Mouse (Mus musculus) ES-E14 (cell line): ENCODE measurements around the gene Pmm2. TPM values are rescaled to one million over a fixed set of nuclear protein-coding genes. Genes with fewer than 3 reads are reported as not detected.
A peak's percentile ranks its signal among the peaks of the same experiment; 100 is the strongest.

Source experiments
- DNase-seq: peaks from one replicate; pipeline ENCODE4 v3.0.0-alpha.2; 2013; ENCODE audit warnings: low read depth, low spot score
- H3K27ac ChIP-seq: 2 replicates; pipeline ENCODE4 v1.5.1; 2012; ENCODE audit warnings: low read depth, mild to moderate bottlenecking, low read length, moderate library complexity, mixed read lengths; ENCODE audit not compliant: poor library complexity, insufficient read depth, severe bottlenecking
- H3K36me3 ChIP-seq: 2 replicates; pipeline ENCODE4 v1.6.1; 2012; ENCODE audit warnings: mild to moderate bottlenecking, low read length, moderate library complexity, mixed read lengths; ENCODE audit not compliant: control insufficient read depth, poor library complexity, insufficient read depth, severe bottlenecking
- H3K4me1 ChIP-seq, 2 experiments: fragments of 150-350 bp in 1 of 2; sonication (generic) in 1 of 2; 2 replicates each; pipeline ENCODE4 v1.6.1; 2012; ENCODE audit warnings: low read length in 2 of 2, mild to moderate bottlenecking in 1 of 2, mixed read lengths in 1 of 2; ENCODE audit not compliant: control insufficient read depth in 2 of 2, insufficient read depth in 2 of 2, poor library complexity in 1 of 2
- H3K4me3 ChIP-seq, 2 experiments: fragments of 150-350 bp in 1 of 2; sonication (generic) in 1 of 2; 2 replicates each; pipeline ENCODE4 v1.5.1; 2012; ENCODE audit warnings: low read length in 2 of 2, low read depth in 1 of 2, mild to moderate bottlenecking in 1 of 2, mixed read lengths in 1 of 2; ENCODE audit not compliant: insufficient read depth in 1 of 2, poor library complexity in 1 of 2, severe bottlenecking in 1 of 2
- H3K9ac ChIP-seq: 2 replicates; pipeline ENCODE4 v1.6.1; 2012; ENCODE audit warnings: low read depth, mild to moderate bottlenecking, low read length, mixed read lengths; ENCODE audit not compliant: poor library complexity, insufficient read depth, severe bottlenecking
- H3K9me3 ChIP-seq: fragments of 150-350 bp; sonication (generic); 2 replicates; pipeline ENCODE4 v1.6.1; 2012; ENCODE audit warnings: low read depth, mild to moderate bottlenecking, low read length; ENCODE audit not compliant: control insufficient read depth, insufficient read depth
- CHD2 ChIP-seq: IDR thresholded peaks from 2 replicates; pipeline ENCODE4 v1.6.1; 2014; ENCODE audit warnings: mild to moderate bottlenecking, low read depth, low read length, inconsistent platforms
- HCFC1 ChIP-seq: IDR thresholded peaks from 2 replicates; pipeline ENCODE4 v1.6.1; 2012; ENCODE audit warnings: low read length, inconsistent platforms, borderline replicate concordance; ENCODE audit not compliant: insufficient read depth
- MAFK ChIP-seq: IDR thresholded peaks from 2 replicates; pipeline ENCODE4 v1.6.1; 2014; ENCODE audit warnings: mild to moderate bottlenecking, low read depth, low read length, inconsistent platforms; ENCODE audit not compliant: insufficient read depth
- ZC3H11A ChIP-seq: IDR thresholded peaks from 2 replicates; pipeline ENCODE4 v1.6.1; 2012; ENCODE audit warnings: low read depth, mild to moderate bottlenecking, inconsistent platforms, low read length, borderline replicate concordance
- ZNF384 ChIP-seq: IDR thresholded peaks from 2 replicates; pipeline ENCODE4 v1.6.1; 2012; ENCODE audit warnings: low read depth, low read length, inconsistent platforms
- in situ Hi-C, 2 experiments: fragments of 600-800 bp; cut with MboI; formaldehyde crosslinking; loops; one replicate each; pipeline ENCODE4 v1.15.1; 2025; ENCODE audit warnings: low sequenced_read_pairs in 2 of 2, inconsistent platforms in 1 of 2; ENCODE audit not compliant: unreplicated experiment in 2 of 2
- total RNA-seq: library from RNA; depleted of rRNA; stranded (reverse); fragments of 300-350 nt; gene quantifications from 2 replicates; pipeline ENCODE4 v1.2.3, GENCODE M21; 2012

Gene Pmm2
- total RNA-seq, 1 experiment, result 34.8 TPM

DNA sequence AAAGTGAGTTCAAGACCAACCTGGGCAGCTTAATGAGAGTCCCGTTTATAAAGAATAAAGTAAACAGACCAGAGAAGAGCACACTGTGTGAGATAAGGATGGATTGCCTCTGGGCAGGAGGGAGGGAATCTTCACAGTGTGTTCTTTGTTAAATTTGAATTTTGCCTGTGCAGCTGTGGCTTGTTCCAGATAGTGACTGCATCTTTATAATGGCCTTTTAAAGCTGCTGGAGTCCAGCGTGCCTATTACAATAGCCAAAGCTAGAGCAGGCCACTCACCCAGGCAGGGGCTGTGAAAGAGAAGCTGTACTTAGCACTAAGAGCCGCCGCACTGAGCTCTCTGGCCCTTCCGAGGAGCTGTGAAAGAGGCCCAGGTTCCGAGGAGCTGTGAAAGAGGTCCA lies 8.1 kb downstream of the Pmm2 start:
- Histone ChIP-seq H3K4me1 (no peaks in the 10 kb centered on the region), H3K36me3 (peaks cover 40% of the 10 kb centered on the region), H3K4me3 (no peak overlapping the region), H3K27ac (no peak overlapping the region), H3K9me3 (no peaks in the 10 kb centered on the region), H3K9ac (no peak overlapping the region)
- TF ChIP-seq HCFC1 (no peak), ZC3H11A (no peak), ZNF384 (no peak), CHD2 (no peak), MAFK (no peak)
- DNase-seq, result no peak
- in situ Hi-C loops, result no loop called here

DNA sequence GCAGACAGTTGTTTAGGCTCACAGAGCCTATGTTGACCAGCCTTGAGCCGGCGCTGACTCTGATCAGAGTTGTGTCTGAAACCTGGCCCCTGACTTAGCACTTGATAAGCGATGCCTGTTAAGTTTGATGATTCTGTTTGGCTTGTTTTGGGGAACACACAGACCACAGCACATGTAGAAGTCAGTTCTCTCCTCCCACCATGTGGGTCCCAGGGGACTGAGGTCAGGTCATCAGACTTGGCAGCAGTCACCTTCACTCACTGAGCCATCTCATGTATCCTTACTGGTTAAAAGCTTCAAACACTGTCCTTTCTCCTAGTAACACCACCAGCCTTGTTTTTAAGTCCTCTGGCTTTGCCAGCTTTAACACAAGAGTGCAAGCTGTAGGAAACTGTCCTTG lies 12.5 kb downstream of the Pmm2 start:
- Histone ChIP-seq H3K4me1 (peaks cover 1 to 4% of the 10 kb centered on the region in 2 experiments; a peak in 2 of 4 replicates), H3K9me3 (no peaks in the 10 kb centered on the region), H3K9ac (no peak overlapping the region), H3K36me3 (peaks cover 46% of the 10 kb centered on the region), H3K27ac (no peak overlapping the region), H3K4me3 (no peak overlapping the region)
- in situ Hi-C loops, result no loop called here
- no peak for TF ChIP-seq HCFC1
- no peak for TF ChIP-seq MAFK
- no peak for TF ChIP-seq ZNF384
- TF ChIP-seq CHD2, result no peak
- TF ChIP-seq ZC3H11A, result no peak
- no peak for DNase-seq

DNA sequence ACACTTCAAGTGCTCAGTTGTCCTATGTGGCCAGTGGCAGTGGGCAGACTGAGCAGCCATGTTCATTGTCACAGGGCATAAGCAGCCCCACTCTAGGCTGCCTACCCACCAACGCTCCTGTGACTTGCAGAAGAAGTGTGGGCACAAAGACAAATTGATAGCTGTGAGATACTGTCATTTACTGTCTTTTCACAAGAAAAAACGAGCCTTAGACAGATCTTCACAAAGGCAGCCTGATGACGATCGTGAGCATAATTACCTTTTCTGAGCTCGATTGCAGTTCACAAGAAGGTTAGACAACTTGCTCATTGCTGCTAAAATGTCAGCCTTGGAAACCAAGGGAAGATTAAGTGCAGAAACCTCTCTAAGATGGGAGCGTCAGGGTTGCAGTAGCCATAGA lies 17.6 kb downstream of the Pmm2 start:
- Histone ChIP-seq H3K4me3 (no peak overlapping the region), H3K9ac (no peak overlapping the region), H3K27ac (no peak overlapping the region), H3K36me3 (peaks cover 28% of the 10 kb centered on the region), H3K4me1 (peaks cover 5 to 24% of the 10 kb centered on the region in 2 experiments; a peak in 3 of 4 replicates), H3K9me3 (no peaks in the 10 kb centered on the region)
- TF ChIP-seq ZNF384, result no peak
- TF ChIP-seq CHD2, result no peak
- no peak for TF ChIP-seq ZC3H11A
- TF ChIP-seq HCFC1, result no peak
- no peak for TF ChIP-seq MAFK
- in situ Hi-C loops, result no loop called here
- DNase-seq, result no peak

GRCm38 (mm10) chr16:8655599-8655998 lies 18.1 kb downstream of the Pmm2 start:
- no peak overlapping the region for H3K4me3 ChIP-seq
- no peaks in the 10 kb centered on the region for H3K9me3 ChIP-seq
- TF ChIP-seq MAFK (no peak), ZC3H11A (no peak), HCFC1 (no peak), CHD2 (no peak), ZNF384 (no peak)
- H3K4me1 ChIP-seq, result peaks cover 5 to 27% of the 10 kb centered on the region in 2 experiments; a peak in 3 of 4 replicates
- no peak overlapping the region for H3K27ac ChIP-seq
- in situ Hi-C loops, result no loop called here
- no peak overlapping the region for H3K9ac ChIP-seq
- H3K36me3 ChIP-seq, result peaks cover 31% of the 10 kb centered on the region
- no peak for DNase-seq

DNA sequence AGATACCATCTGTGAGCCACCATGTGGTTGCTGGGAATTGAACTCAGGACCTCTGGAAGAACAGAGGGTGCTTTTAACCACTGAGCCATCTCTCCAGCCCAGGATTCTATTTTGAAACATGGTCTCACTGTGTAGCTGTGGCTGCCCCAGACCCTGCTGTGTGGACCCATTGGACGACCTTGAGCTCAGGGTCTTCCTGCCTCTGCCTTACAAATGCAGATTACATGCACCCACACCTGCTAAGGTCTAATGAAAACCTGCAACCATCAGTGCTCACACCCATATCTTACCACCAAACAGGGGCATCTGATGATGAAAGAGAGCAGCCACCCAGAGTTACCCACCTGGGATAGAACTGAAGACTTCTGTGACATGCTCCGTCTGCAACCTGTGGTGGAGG lies 18.8 kb downstream of the Pmm2 start:
- Histone ChIP-seq H3K9me3 (no peaks in the 10 kb centered on the region), H3K4me1 (peaks cover 5 to 31% of the 10 kb centered on the region in 2 experiments; a peak in 3 of 4 replicates)
- in situ Hi-C loops, result no loop called here

More for the DNA sequence above, 18.8 kb downstream of the Pmm2 start:
- no peak overlapping the region for H3K4me3 ChIP-seq
- H3K27ac ChIP-seq, result peak overlapping the region; percentile 29; the same call in 1 of the 2 replicates
- H3K9ac ChIP-seq, result no peak overlapping the region
- DNase-seq, result no peak
- peaks cover 31% of the 10 kb centered on the region for H3K36me3 ChIP-seq
- TF ChIP-seq HCFC1 (no peak), ZC3H11A (no peak), CHD2 (no peak), MAFK (no peak), ZNF384 (no peak)
